In genomic region chr2:145523381-145523780, GRCm38 (mm10) we compare ENCODE assay signal across 27 mouse cellular contexts.
"Had no signal": no experiment of that assay in that cellular context is flagged by ENCODE, and none has a peak within 500 bp of the region (broad histone marks: within the 10 kb centered on the region; RNA-seq: fewer than 3 reads in every experiment).

No protein-coding gene starts in this region.

- DNase-seq: cerebellum, adult 2 months; cerebellum, adult 8-10 months; cerebellum, adult 9-10 months; cerebellum, adult 9-11 months; cerebellum, postnatal 10 days; cerebellum, postnatal 14 days; cerebellum, postnatal 25 days; cerebellum, postnatal 36 days; embryo, embryonic 11 days; forebrain, postnatal 0 days; gastrocnemius, adult 2 months; gastrocnemius, postnatal 10 days; gastrocnemius, postnatal 14 days; gastrocnemius, postnatal 25 days; gastrocnemius, postnatal 36 days; heart, adult 2 months had no signal

- H3K4me1 ChIP-seq: embryonic facial prominence, embryonic 10.5 days; embryonic facial prominence, embryonic 12.5 days; embryonic facial prominence, embryonic 13.5 days; embryonic facial prominence, embryonic 15.5 days; forebrain, embryonic 10.5 days; forebrain, embryonic 12.5 days had no signal

- H3K36me3 ChIP-seq: embryonic facial prominence, embryonic 10.5 days; embryonic facial prominence, embryonic 12.5 days; embryonic facial prominence, embryonic 13.5 days; embryonic facial prominence, embryonic 15.5 days; forebrain, embryonic 10.5 days; forebrain, embryonic 12.5 days; forebrain, embryonic 15.5 days had no signal

- H3K9ac ChIP-seq: embryonic facial prominence, embryonic 12.5 days; embryonic facial prominence, embryonic 13.5 days; embryonic facial prominence, embryonic 15.5 days; forebrain, embryonic 12.5 days; forebrain, embryonic 13.5 days; forebrain, embryonic 15.5 days; forebrain, postnatal 0 days had no signal

- H3K9me3 ChIP-seq: embryonic facial prominence, embryonic 10.5 days; embryonic facial prominence, embryonic 12.5 days; embryonic facial prominence, embryonic 13.5 days; embryonic facial prominence, embryonic 15.5 days; forebrain, embryonic 10.5 days; forebrain, embryonic 12.5 days; forebrain, embryonic 13.5 days; forebrain, embryonic 15.5 days had no signal

- H3K27ac ChIP-seq: embryonic facial prominence, embryonic 10.5 days; embryonic facial prominence, embryonic 12.5 days; embryonic facial prominence, embryonic 13.5 days; embryonic facial prominence, embryonic 15.5 days; forebrain, embryonic 10.5 days; forebrain, embryonic 12.5 days; forebrain, embryonic 13.5 days; forebrain, embryonic 15.5 days; gastrocnemius, adult 2 months; heart, adult 2 months had no signal

- H3K4me2 ChIP-seq: embryonic facial prominence, embryonic 12.5 days; embryonic facial prominence, embryonic 13.5 days; embryonic facial prominence, embryonic 15.5 days; forebrain, embryonic 12.5 days; forebrain, embryonic 13.5 days; forebrain, embryonic 15.5 days had no signal

- H3K4me3 ChIP-seq: embryonic facial prominence, embryonic 10.5 days; embryonic facial prominence, embryonic 12.5 days; embryonic facial prominence, embryonic 13.5 days; embryonic facial prominence, embryonic 15.5 days; erythroblast, embryonic 14.5 days; forebrain, embryonic 10.5 days; forebrain, embryonic 12.5 days; forebrain, embryonic 13.5 days; forebrain, embryonic 15.5 days; gastrocnemius, adult 2 months; heart, adult 2 months had no signal

- H3K27me3 ChIP-seq: embryonic facial prominence, embryonic 12.5 days; embryonic facial prominence, embryonic 13.5 days; embryonic facial prominence, embryonic 15.5 days; forebrain, embryonic 12.5 days; forebrain, embryonic 13.5 days; forebrain, embryonic 15.5 days had no signal

- ATAC-seq: forebrain, embryonic 13.5 days; forebrain, embryonic 14.5 days; forebrain, embryonic 15.5 days; forebrain, embryonic 16.5 days; forebrain, postnatal 0 days had no signal
